Mouse (Mus musculus): ENCODE measurements at regions not wholly inside any gene's neighbourhood (a gene's known extent, or its start where the extent isn't known, plus 50 kb on each side); places are given as distances from the start of the nearest gene placed in this dataset.
A peak's percentile ranks its signal among the peaks of the same experiment; 100 is the strongest.
"Not testable (repeated sequence)": the region's sequence is repeated elsewhere in the genome, so short reads cannot be mapped to it uniquely, and the experiment has no call there.

GRCm38 (mm10) chr12:115320641-115321040 lies 726.9 kb upstream of the Zfp386 start:
- peak; percentile 3 for DNase-seq

GRCm38 (mm10) chr12:115328439-115328838 lies 719.1 kb upstream of the Zfp386 start:
- DNase-seq = no peak

- DNase-seq = not testable (repeated sequence)
These were observed 712.8 kb upstream of the Zfp386 start for GRCm38 (mm10) chr12:115334770-115335169.

GRCm38 (mm10) chr12:115336594-115336993 lies 710.9 kb upstream of the Zfp386 start:
- DNase-seq = no peak

GRCm38 (mm10) chr12:115346112-115346511 lies 701.4 kb upstream of the Zfp386 start:
- not testable (repeated sequence) for DNase-seq

- DNase-seq = not testable (repeated sequence)
These were observed 688.5 kb upstream of the Zfp386 start for GRCm38 (mm10) chr12:115359050-115359449.

- not testable (repeated sequence) for DNase-seq
These were observed 681.9 kb upstream of the Zfp386 start for GRCm38 (mm10) chr12:115365628-115366027.

- DNase-seq = not testable (repeated sequence)
These were observed 675.7 kb upstream of the Zfp386 start for GRCm38 (mm10) chr12:115371784-115372183.

GRCm38 (mm10) chr12:115373056-115373455 lies 674.5 kb upstream of the Zfp386 start:
- not testable (repeated sequence) for DNase-seq

- not testable (repeated sequence) for DNase-seq
These were observed 661.0 kb upstream of the Zfp386 start for GRCm38 (mm10) chr12:115386479-115386878.

- DNase-seq = no peak
These were observed 643.4 kb upstream of the Zfp386 start for GRCm38 (mm10) chr12:115404116-115404515.

GRCm38 (mm10) chr12:115404657-115405056 lies 642.9 kb upstream of the Zfp386 start:
- DNase-seq = no peak

- not testable (repeated sequence) for DNase-seq
These were observed 601.3 kb upstream of the Zfp386 start for GRCm38 (mm10) chr12:115446247-115446646.

- DNase-seq = not testable (repeated sequence)
These were observed 594.9 kb upstream of the Zfp386 start for GRCm38 (mm10) chr12:115452626-115453025.

GRCm38 (mm10) chr12:115464777-115465176 lies 582.7 kb upstream of the Zfp386 start:
- not testable (repeated sequence) for DNase-seq

GRCm38 (mm10) chr12:115468015-115468414 lies 579.5 kb upstream of the Zfp386 start:
- not testable (repeated sequence) for DNase-seq

- DNase-seq = not testable (repeated sequence)
These were observed 579.0 kb upstream of the Zfp386 start for GRCm38 (mm10) chr12:115468569-115468968.

GRCm38 (mm10) chr12:115498865-115499264 lies 548.7 kb upstream of the Zfp386 start:
- DNase-seq = no peak

GRCm38 (mm10) chr12:115507285-115507684 lies 540.2 kb upstream of the Zfp386 start:
- DNase-seq = not testable (repeated sequence)

GRCm38 (mm10) chr12:115508615-115509342 lies 538.7 kb upstream of the Zfp386 start:
- DNase-seq = not testable (repeated sequence)

GRCm38 (mm10) chr12:115518778-115519541 lies 528.6 kb upstream of the Zfp386 start:
- not testable (repeated sequence) for DNase-seq

- no peak for DNase-seq
These were observed 520.5 kb upstream of the Zfp386 start for GRCm38 (mm10) chr12:115527065-115527464.

GRCm38 (mm10) chr12:115542482-115542881 lies 505.0 kb upstream of the Zfp386 start:
- no peak for DNase-seq

GRCm38 (mm10) chr12:115566878-115567277 lies 480.6 kb upstream of the Zfp386 start:
- not testable (repeated sequence) for DNase-seq

Data from lung, postnatal 14 days (tissue).